Mouse (Mus musculus): ENCODE results near the gene Arhgap45.

- TF ChIP-seq CTCF (IDR thresholded peaks at IDR 0.05; ENCODE audit: borderline replicate concordance, insufficient read depth, low read length) (no peak), POLR2A (IDR thresholded peaks at IDR 0.05; ENCODE audit: low read depth, low read length) (no peak)
Measured at GRCm38 (mm10) chr10:80055891-80056290, 39.4 kb downstream of the Arhgap45 start.

All from embryonic fibroblast, embryonic 13.5 days (primary cell).